Mouse (Mus musculus) gastrocnemius, adult 2 months (tissue): Measurements from ENCODE around the gene Hist1h4n. TPM values are rescaled to one million over a fixed set of nuclear protein-coding genes. Genes with fewer than 3 reads are reported as not detected.
A peak's percentile ranks its signal among the peaks of the same experiment; 100 is the strongest.
"Not testable (repeated sequence)": the region's sequence is repeated elsewhere in the genome, so short reads cannot be mapped to it uniquely, and the experiment has no call there.

Source experiments
- DNase-seq: peaks from one replicate; pipeline ENCODE4 v3.0.0; 2022
- H3K27ac ChIP-seq: fragments of 200-600 bp; 2 replicates; pipeline ENCODE4 v1.8.1; 2022; ENCODE audit warnings: mild to moderate bottlenecking
- H3K4me3 ChIP-seq: fragments of 200-600 bp; 2 replicates; pipeline ENCODE4 v1.8.1; 2022; ENCODE audit warnings: mild to moderate bottlenecking, moderate library complexity
- CTCF ChIP-seq: fragments of 200-600 bp; IDR thresholded peaks from 2 replicates; pipeline ENCODE4 v1.8.1; 2022; ENCODE audit warnings: antibody characterized with exemption, mild to moderate bottlenecking, moderate library complexity
- intact Hi-C: fragments of 180-260 bp; cut with DNase I; formaldehyde crosslinking; loops from one replicate; pipeline ENCODE4 v1.15.1; 2025
- long read RNA-seq, 2 experiments: library from polyadenylated mRNA; stranded (forward); transcript quantifications; one replicate each; pipeline ENCODE4 v2.0.0; 2021
- total RNA-seq, 2 experiments: library from RNA; stranded (reverse); gene quantifications; 2 replicates each; pipeline ENCODE4 v1.2.3; 2021

The Hist1h4n gene
- total RNA-seq, result 1 to 10 TPM; 4.4 to 5.7 TPM
- long read RNA-seq, experiment 1, result 0 reads
- long read RNA-seq, experiment 2, result 0 reads

GRCm38 (mm10) chr13:21831418-21832394, at the start of gene Hist1h4n:
Hist1h4n (minus strand) TSS chr13:21832196.
- peak within 1 kb of the TSS; percentile 42 for H3K4me3 ChIP-seq
- intact Hi-C loops, H3K27ac ChIP-seq, DNase-seq: not testable (repeated sequence)

- DNase-seq, result no peak
- Histone ChIP-seq H3K4me3 (no peak overlapping the region), H3K27ac (no peak overlapping the region)
- intact Hi-C loops, result no loop called here
- TF ChIP-seq CTCF, result no peak
These were observed 48.7 kb upstream of the Hist1h4n start for GRCm38 (mm10) chr13:21880735-21881134.

DNA sequence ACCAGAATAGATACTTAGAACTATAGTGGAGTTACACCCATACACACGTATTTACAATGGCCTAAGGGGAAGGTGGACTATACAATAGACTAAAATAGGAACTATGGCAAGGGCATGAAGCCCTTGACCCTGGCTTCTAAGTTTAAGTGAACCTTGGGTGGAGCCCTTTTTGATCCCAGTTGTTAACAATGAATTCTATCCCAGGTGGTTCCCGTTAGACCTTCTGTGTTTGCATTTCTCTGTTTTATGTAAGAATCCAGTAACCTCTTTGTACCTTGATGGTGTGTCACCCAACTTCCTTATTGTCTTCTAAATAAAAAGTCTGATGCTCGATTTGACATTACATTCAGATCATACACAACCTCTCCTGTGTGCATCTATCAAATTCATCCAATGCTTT, 33.5 kb upstream of the Hist1h4n start:
- intact Hi-C loops, H3K4me3 ChIP-seq, H3K27ac ChIP-seq, DNase-seq: not testable (repeated sequence)

DNA sequence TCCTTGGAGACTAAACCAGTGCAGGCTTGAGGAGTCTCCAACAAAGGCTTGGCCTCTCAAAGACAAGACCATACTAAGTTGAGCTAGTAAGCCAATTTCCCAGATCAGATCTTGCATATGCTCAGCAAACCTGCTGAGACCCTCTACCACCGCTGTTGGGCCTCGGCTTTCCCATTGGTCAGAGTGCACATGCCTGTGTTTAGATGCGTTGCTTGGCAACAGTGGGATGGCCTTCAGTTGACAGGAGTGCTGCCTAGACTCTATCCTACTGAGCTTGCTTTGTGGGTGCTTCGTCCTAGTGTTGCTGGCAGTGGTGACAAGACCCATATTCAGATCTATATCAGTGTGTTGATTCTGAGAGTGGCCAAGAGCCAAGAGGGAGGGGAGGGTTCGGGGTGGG, 29.6 kb upstream of the Hist1h4n start:
- DNase-seq, result no peak
- TF ChIP-seq CTCF, result no peak
- intact Hi-C loops, result no loop called here
- no peak overlapping the region for H3K4me3 ChIP-seq
- no peak overlapping the region for H3K27ac ChIP-seq

DNA sequence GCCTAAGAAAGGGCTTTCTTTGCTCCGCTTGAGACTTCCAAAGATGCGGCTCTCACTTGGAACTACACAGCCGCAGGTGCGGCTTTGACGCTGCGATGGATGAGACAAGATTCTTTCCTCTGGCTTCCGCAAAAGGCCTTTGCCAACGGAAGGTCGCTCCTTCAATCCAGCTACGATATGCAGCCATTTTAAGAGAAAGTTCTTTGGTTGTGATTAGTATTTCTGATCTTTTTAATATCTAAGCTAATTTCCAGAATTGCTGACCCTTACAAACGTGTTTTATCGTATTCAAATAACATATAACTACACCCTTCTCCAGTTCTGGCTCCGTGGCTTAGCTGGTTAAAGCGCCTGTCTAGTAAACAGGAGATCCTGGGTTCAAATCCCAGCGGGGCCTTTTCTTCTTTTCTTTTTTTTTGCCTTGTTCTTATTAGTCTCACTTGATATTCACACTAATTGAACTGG, 23.7 kb upstream of the Hist1h4n start:
- no peak for TF ChIP-seq CTCF
- no peak for DNase-seq
- intact Hi-C loops, result loop anchor here (10.0 kb wide), 3 partner anchors 89 to 1589 kb away; partner anchors contain the start of gene Zfp184
- Histone ChIP-seq H3K4me3 (peak overlapping the region; percentile 75), H3K27ac (no peak overlapping the region)

DNA sequence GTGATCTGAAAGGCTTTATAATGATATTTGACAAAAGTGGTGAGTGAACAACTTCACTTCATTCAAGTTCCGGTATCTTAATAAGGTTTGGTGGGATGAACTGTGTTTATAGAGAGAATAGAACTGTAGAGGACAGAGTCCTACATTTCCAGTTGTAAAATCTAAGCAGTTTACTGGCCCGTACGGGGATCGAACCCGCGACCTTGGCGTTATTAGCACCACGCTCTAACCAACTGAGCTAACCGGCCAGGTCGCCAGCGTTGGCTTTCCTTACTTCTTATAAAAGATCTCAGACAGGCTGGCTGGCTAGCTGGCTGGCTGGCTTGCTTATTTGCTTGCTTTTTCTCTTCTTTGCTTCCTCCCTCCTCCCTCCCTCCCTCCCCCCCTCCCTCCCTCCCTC, 23.1 kb upstream of the Hist1h4n start:
- peak; percentile 72 for DNase-seq
- Histone ChIP-seq H3K4me3 (peak overlapping the region; percentile 75), H3K27ac (no peak overlapping the region)
- intact Hi-C loops, result loop anchor here (10.0 kb wide), 3 partner anchors 90 to 1590 kb away; partner anchors contain the start of gene Zfp184
- no peak for TF ChIP-seq CTCF

- H3K4me3 ChIP-seq, result no peak overlapping the region
- no peak for TF ChIP-seq CTCF
- peak; percentile 39 for DNase-seq
- intact Hi-C loops, result loop anchor here (10.0 kb wide), 3 partner anchors 92 to 1592 kb away; partner anchors contain the start of gene Zfp184
- H3K27ac ChIP-seq, result peak overlapping the region; percentile 69
These were observed 20.4 kb upstream of the Hist1h4n start for GRCm38 (mm10) chr13:21852215-21852945.

DNA sequence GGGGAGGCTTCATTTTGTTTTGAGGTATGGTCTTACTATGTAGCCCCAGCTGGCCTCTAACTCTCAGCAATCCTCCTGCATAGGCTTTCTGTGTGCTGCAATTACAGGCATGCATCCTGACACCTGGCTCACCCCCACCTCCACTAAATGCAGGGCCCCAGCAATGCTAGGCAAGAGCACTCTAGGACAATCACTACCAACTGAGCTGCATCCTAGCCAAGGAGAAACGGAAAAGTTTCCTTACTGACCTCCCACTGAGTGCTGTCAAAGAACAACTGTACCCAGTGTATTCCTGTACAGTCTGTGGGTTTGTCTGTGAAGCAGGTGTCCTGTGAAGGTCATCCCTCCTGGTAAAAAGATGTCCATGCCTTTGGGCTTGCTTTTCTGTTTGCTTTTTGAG, 18.7 kb upstream of the Hist1h4n start:
- not testable (repeated sequence) for H3K27ac ChIP-seq, H3K4me3 ChIP-seq, DNase-seq
- intact Hi-C loops, result loop anchor here (10.0 kb wide), 3 partner anchors 94 to 1594 kb away; partner anchors contain the start of gene Zfp184

DNA sequence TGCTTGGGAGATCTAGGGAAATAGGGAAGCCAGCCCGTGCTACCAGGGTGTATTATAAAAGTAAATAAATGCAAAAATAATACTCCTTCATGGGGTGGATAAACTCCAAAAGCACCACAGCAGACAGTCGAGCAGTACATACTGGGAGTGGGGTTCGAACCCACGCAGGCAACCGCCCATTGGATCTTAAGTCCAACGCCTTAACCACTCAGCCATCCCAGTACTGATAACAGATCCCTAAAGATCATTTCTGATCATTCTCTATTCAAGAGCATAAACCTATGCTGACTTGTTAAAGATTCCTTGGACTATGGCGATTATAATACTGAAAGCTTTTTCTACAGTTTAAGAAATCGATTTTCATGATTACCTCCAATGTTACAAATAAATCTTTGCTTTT, 15.9 kb upstream of the Hist1h4n start:
- intact Hi-C loops, result no loop called here
- H3K4me3 ChIP-seq, result no peak overlapping the region
- no peak for DNase-seq
- H3K27ac ChIP-seq, result no peak overlapping the region
- TF ChIP-seq CTCF, result no peak

DNA sequence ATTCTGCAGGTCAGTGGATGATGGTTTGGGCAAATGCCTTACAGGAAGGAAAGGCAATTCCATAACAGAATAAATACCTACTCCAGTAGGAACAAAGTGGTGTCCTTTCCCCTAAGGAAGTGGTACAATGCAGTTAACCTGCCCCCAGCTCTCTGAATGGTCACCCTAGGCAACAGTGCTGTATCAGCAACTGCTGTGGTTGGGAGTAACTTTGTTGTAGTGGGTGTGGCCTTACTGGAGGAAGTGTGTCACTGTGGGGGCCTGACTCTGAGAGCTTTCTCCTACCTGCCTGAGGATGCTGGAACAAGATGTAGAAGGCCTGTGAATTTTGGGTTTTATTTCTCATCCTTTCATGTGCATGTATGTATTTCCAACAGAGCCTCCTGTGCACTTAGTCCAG, 14.4 kb upstream of the Hist1h4n start:
- H3K27ac ChIP-seq, DNase-seq, intact Hi-C loops, H3K4me3 ChIP-seq: not testable (repeated sequence)

GRCm38 (mm10) chr13:21840508-21840907, 8.5 kb upstream of the Hist1h4n start:
- intact Hi-C loops, H3K4me3 ChIP-seq, DNase-seq, H3K27ac ChIP-seq: not testable (repeated sequence)

DNA sequence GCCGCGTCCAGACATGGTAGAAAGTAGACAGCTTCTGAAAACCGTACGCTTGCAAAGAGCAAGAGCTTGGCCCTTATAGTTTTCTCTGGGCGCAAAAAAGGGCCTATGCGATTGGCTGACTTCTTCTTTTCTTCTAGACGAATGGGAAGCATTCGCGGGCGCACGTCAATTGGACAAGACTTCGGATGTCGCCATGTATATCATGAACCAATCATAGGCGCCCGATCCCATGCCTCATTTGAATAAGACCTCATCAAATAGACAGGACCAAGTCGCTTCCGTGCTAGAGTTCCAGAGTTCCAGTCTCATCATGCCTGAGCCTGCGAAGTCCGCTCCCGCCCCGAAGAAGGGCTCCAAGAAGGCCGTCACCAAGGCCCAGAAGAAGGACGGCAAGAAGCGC, 1.5 kb upstream of the Hist1h4n start, which contains the start of the genes Hist1h2ap and Hist1h2br:
TSS of gene Hist1h2ap (minus strand) at position 47 of the 400 bp plus-strand sequence.
TSS of gene Hist1h2br (plus strand) at position 283 of the 400 bp plus-strand sequence.
- intact Hi-C loops, H3K4me3 ChIP-seq, DNase-seq, H3K27ac ChIP-seq: not testable (repeated sequence)

DNA sequence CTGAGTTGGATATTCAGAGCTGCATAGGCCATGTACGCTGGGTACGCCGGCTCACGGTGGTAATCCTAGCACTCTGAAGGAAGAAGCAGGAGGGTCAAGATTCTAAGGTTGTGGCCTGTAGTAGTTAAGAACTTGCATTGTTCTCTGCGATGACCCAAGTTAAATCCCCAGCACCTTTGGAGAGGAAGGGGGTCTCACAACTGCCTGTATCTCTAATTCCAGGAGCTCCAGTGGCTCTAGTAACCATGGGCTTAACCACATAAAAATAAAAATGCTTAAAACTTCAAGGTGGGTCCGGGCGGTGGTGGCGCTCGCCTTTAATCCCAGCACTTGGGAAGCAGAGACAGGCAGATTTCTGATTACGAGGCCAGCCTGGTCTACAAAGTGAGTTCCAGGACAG, 1.7 kb downstream of the Hist1h4n start:
- TF ChIP-seq CTCF, result no peak
- DNase-seq, result no peak
- intact Hi-C loops, result no loop called here
- Histone ChIP-seq H3K4me3 (no peak overlapping the region), H3K27ac (no peak overlapping the region)
